Mouse (Mus musculus) forebrain, postnatal 0 days (tissue): ENCODE results near the gene Emg1. TPM values are rescaled to one million over a fixed set of nuclear protein-coding genes. Genes with fewer than 3 reads are reported as not detected.

Source experiments
- ATAC-seq: fragments of 200-750 bp; cut with Nextera tagmentation; 2 replicates; pipeline ENCODE4 v1.8.0; 2017; ENCODE audit warnings: mild to moderate bottlenecking, moderate library complexity
- DNase-seq: peaks from one replicate; pipeline ENCODE4 v3.0.0-alpha.2; 2015
- H3K27ac ChIP-seq: fragments of 300-500 bp; sonication (generic); 2 replicates; pipeline ENCODE4 v1.5.1; 2014; ENCODE audit warnings: low read depth, mild to moderate bottlenecking, antibody characterized with exemption, low read length, moderate library complexity, mixed read lengths
- H3K27me3 ChIP-seq: fragments of 300-500 bp; sonication (generic); 2 replicates; pipeline ENCODE4 v1.6.1; 2014; ENCODE audit warnings: mild to moderate bottlenecking, low read length, mixed read lengths; ENCODE audit not compliant: insufficient read depth
- H3K36me3 ChIP-seq: fragments of 300-500 bp; sonication (generic); 2 replicates; pipeline ENCODE4 v1.6.1; 2014; ENCODE audit warnings: mild to moderate bottlenecking, moderate library complexity; ENCODE audit not compliant: insufficient read depth
- H3K4me1 ChIP-seq: fragments of 300-500 bp; sonication (generic); 2 replicates; pipeline ENCODE4 v1.6.1; 2014; ENCODE audit warnings: antibody characterized with exemption; ENCODE audit not compliant: insufficient read depth
- H3K4me2 ChIP-seq: fragments of 300-500 bp; sonication (generic); 2 replicates; pipeline ENCODE4 v1.6.1; 2014; ENCODE audit warnings: low read depth, mild to moderate bottlenecking, moderate library complexity
- H3K4me3 ChIP-seq: fragments of 300-500 bp; sonication (generic); 2 replicates; pipeline ENCODE4 v1.5.1; 2014; ENCODE audit warnings: low read depth, low read length, mixed read lengths
- H3K9ac ChIP-seq: fragments of 300-500 bp; sonication (generic); 2 replicates; pipeline ENCODE4 v1.6.1; 2014; ENCODE audit warnings: mild to moderate bottlenecking
- H3K9me3 ChIP-seq: fragments of 300-500 bp; sonication (generic); 2 replicates; pipeline ENCODE4 v1.6.1; 2016; ENCODE audit warnings: low read length
- CTCF ChIP-seq: sonication (generic); IDR thresholded peaks from 2 replicates; pipeline ENCODE4 v1.5.1; 2016; ENCODE audit warnings: antibody characterized with exemption, control low read depth, low read depth
- WGBS: fragments of 180-500 bp; shearing (Covaris S2); extraction: QIAGEN DNeasy Blood & Tissue Kit; methylation state at CpG from one replicate; pipeline ENCODE4 v1.1.7; 2014; 5-methylcytosine and 5-hydroxymethylcytosine counted together
- microRNA counts: library from miRNA; unstranded; fragments of <30 nt; microRNA quantifications from one replicate; lab custom pipeline; 2015
- microRNA-seq, 2 experiments: library from miRNA; unstranded; fragments of <30 nt; microRNA quantifications; one replicate each; pipeline ENCODE4; 2016
- polyA plus RNA-seq: library from polyadenylated mRNA; unstranded; fragments of >200 nt; fragmentation: Nextera tagmentation; extraction: Ambion mirVana; gene quantifications from 2 replicates; pipeline ENCODE4 v1.2.1, GENCODE M21; 2015
- total RNA-seq: library from RNA; depleted of rRNA; stranded (reverse); fragments of >200 nt; gene quantifications from 2 replicates; pipeline ENCODE4 v1.2.3, GENCODE M21; 2014; rRNA removed

Gene Emg1
- total and polyA plus RNA-seq, 2 experiments from 2014 or later: 96.2 to 105 TPM

- peaks cover 6% of the 10 kb centered on the region; the same call in 1 of the 2 replicates for H3K9me3 ChIP-seq
- no peak overlapping the region for H3K9ac ChIP-seq
- H3K4me1 ChIP-seq: no peaks in the 10 kb centered on the region
- TF ChIP-seq CTCF: no peak
- no peaks in the 10 kb centered on the region for H3K27me3 ChIP-seq
- no peak for ATAC-seq
- no peak for DNase-seq
- H3K4me2 ChIP-seq: no peak overlapping the region
- WGBS: 84% methylated on average over 6 of the region's 6 CpGs
- H3K4me3 ChIP-seq: no peak overlapping the region
- H3K36me3 ChIP-seq: no peaks in the 10 kb centered on the region
- H3K27ac ChIP-seq: no peak overlapping the region
Observed at GRCm38 (mm10) chr6:124655893-124656292, 56.1 kb downstream of the Emg1 start.

MicroRNAs encoded within 50 kb of the gene (microRNA counts, 519-probe panel; counts per million panel counts)
- microRNA mmu-miR-141 (lab: Ali Mortazavi, UCI) (2,089 counts per million, percentile 17 among the panel's probes with 10 or more counts), microRNA mmu-miR-200c (lab: Ali Mortazavi, UCI) (2,847 counts per million, percentile 22 among the panel's probes with 10 or more counts)

Small RNAs within 50 kb of the gene (microRNA-seq; reads per million reads assigned to microRNA genes)
- gene Mir141: 87.3 to 89.4 reads per million in 2 experiments
- gene Mir200c: 387 to 424 reads per million in 2 experiments

Other genes starting within 250 kb of the Emg1 start
- gene Clstn3, start 247.4 kb downstream of the Emg1 start, total RNA-seq: 167 and 223 TPM in 2 replicates
- 97.3 and 134 TPM in 2 replicates for gene Clstn3, start 247.4 kb downstream of the Emg1 start, polyA plus RNA-seq
- 0.48 TPM in 1 of 2 replicates, not detected in the other for gene C1rl, start 219.1 kb downstream of the Emg1 start, total RNA-seq
- 0.19 and 0.22 TPM in 2 replicates for gene C1rl, start 219.1 kb downstream of the Emg1 start, polyA plus RNA-seq
- gene C1ra, start 199.8 kb downstream of the Emg1 start, total RNA-seq: 0.23 and 1.1 TPM in 2 replicates
- gene C1ra, start 199.8 kb downstream of the Emg1 start, polyA plus RNA-seq: 0.49 and 0.58 TPM in 2 replicates
- 1.9 and 2.9 TPM in 2 replicates for gene C1s1, start 169.8 kb downstream of the Emg1 start, total RNA-seq
- gene C1s1, start 169.8 kb downstream of the Emg1 start, polyA plus RNA-seq: 0.67 and 0.83 TPM in 2 replicates
- gene C1rb, start 141.9 kb downstream of the Emg1 start, total RNA-seq: not detected in 2 replicates
- not detected in 2 replicates for gene C1rb, start 141.9 kb downstream of the Emg1 start, polyA plus RNA-seq
- 0.15 and 0.19 TPM in 2 replicates for gene C1s2, start 76.1 kb downstream of the Emg1 start, total RNA-seq
- gene C1s2, start 76.1 kb downstream of the Emg1 start, polyA plus RNA-seq: 0.17 and 0.18 TPM in 2 replicates
- gene Lpcat3, start 49.2 kb downstream of the Emg1 start, total RNA-seq: 27.6 and 35.6 TPM in 2 replicates
- 34.3 and 41.3 TPM in 2 replicates for gene Lpcat3, start 49.2 kb downstream of the Emg1 start, polyA plus RNA-seq
- gene Phb2, start 158 bp upstream of the Emg1 start, total RNA-seq: 200 and 215 TPM in 2 replicates
- 271 TPM in 2 replicates for gene Phb2, start 158 bp upstream of the Emg1 start, polyA plus RNA-seq
- 2.2 and 2.9 TPM in 2 replicates for gene Ptpn6, start 26.5 kb upstream of the Emg1 start, total RNA-seq
- gene Ptpn6, start 26.5 kb upstream of the Emg1 start, polyA plus RNA-seq: 3.6 and 3.8 TPM in 2 replicates
- gene Grcc10, start 29.2 kb upstream of the Emg1 start, total RNA-seq: 257 and 314 TPM in 2 replicates
- gene Grcc10, start 29.2 kb upstream of the Emg1 start, polyA plus RNA-seq: 699 and 862 TPM in 2 replicates
- not detected in 2 replicates for gene Gm45234, start 43.8 kb upstream of the Emg1 start, total RNA-seq
- 0.11 TPM in 1 of 2 replicates, not detected in the other for gene Gm45234, start 43.8 kb upstream of the Emg1 start, polyA plus RNA-seq
- 15.0 and 16.7 TPM in 2 replicates for gene Atn1, start 44.3 kb upstream of the Emg1 start, total RNA-seq
- gene Atn1, start 44.3 kb upstream of the Emg1 start, polyA plus RNA-seq: 19.3 and 24.2 TPM in 2 replicates
- gene Eno2, start 57.5 kb upstream of the Emg1 start, total RNA-seq: 130 and 148 TPM in 2 replicates
- gene Eno2, start 57.5 kb upstream of the Emg1 start, polyA plus RNA-seq: 88.5 and 113 TPM in 2 replicates
- 13.7 and 13.8 TPM in 2 replicates for gene Lrrc23, start 67.5 kb upstream of the Emg1 start, total RNA-seq
- gene Lrrc23, start 67.5 kb upstream of the Emg1 start, polyA plus RNA-seq: 9.6 and 14.7 TPM in 2 replicates
- 4.3 and 6.0 TPM in 2 replicates for gene Spsb2, start 96.5 kb upstream of the Emg1 start, total RNA-seq
- gene Spsb2, start 96.5 kb upstream of the Emg1 start, polyA plus RNA-seq: 6.8 and 7.0 TPM in 2 replicates
- 332 and 338 TPM in 2 replicates for gene Tpi1, start 102.1 kb upstream of the Emg1 start, total RNA-seq
- gene Tpi1, start 102.1 kb upstream of the Emg1 start, polyA plus RNA-seq: 354 and 367 TPM in 2 replicates
- gene Usp5, start 117.3 kb upstream of the Emg1 start, total RNA-seq: 215 and 224 TPM in 2 replicates
- 173 and 191 TPM in 2 replicates for gene Usp5, start 117.3 kb upstream of the Emg1 start, polyA plus RNA-seq
- gene Cdca3, start 117.4 kb upstream of the Emg1 start, total RNA-seq: 13.5 and 20.7 TPM in 2 replicates
- 28.5 and 30.5 TPM in 2 replicates for gene Cdca3, start 117.4 kb upstream of the Emg1 start, polyA plus RNA-seq
- 0.90 and 1.8 TPM in 2 replicates for gene Gnb3, start 128.1 kb upstream of the Emg1 start, total RNA-seq
- gene Gnb3, start 128.1 kb upstream of the Emg1 start, polyA plus RNA-seq: 0.61 and 1.2 TPM in 2 replicates
- 78.8 and 85.7 TPM in 2 replicates for gene P3h3, start 145.6 kb upstream of the Emg1 start, total RNA-seq
- gene P3h3, start 145.6 kb upstream of the Emg1 start, polyA plus RNA-seq: 6.2 and 9.1 TPM in 2 replicates
- gene Gpr162, start 151.8 kb upstream of the Emg1 start, total RNA-seq: 154 and 160 TPM in 2 replicates
- gene Gpr162, start 151.8 kb upstream of the Emg1 start, polyA plus RNA-seq: 30.3 and 38.1 TPM in 2 replicates
- 0.57 and 0.69 TPM in 2 replicates for gene Cd4, start 176.0 kb upstream of the Emg1 start, total RNA-seq
- 0.25 and 0.72 TPM in 2 replicates for gene Cd4, start 176.0 kb upstream of the Emg1 start, polyA plus RNA-seq
- 1.9 and 2.4 TPM in 2 replicates for gene Lag3, start 199.5 kb upstream of the Emg1 start, total RNA-seq
- 2.6 and 3.9 TPM in 2 replicates for gene Lag3, start 199.5 kb upstream of the Emg1 start, polyA plus RNA-seq
- gene Ptms, start 207.9 kb upstream of the Emg1 start, total RNA-seq: 722 and 784 TPM in 2 replicates
- gene Ptms, start 207.9 kb upstream of the Emg1 start, polyA plus RNA-seq: 1,090 and 1,099 TPM in 2 replicates
- gene Mlf2, start 219.2 kb upstream of the Emg1 start, total RNA-seq: 432 and 471 TPM in 2 replicates
- 665 and 718 TPM in 2 replicates for gene Mlf2, start 219.2 kb upstream of the Emg1 start, polyA plus RNA-seq